Mouse (Mus musculus): Measurements from ENCODE around the gene Taok1.

- TF ChIP-seq ZNF384 (IDR thresholded peaks at IDR 0.05; ENCODE audit: low read depth, low read length) (no peak), HCFC1 (IDR thresholded peaks at IDR 0.05; ENCODE audit: borderline replicate concordance, insufficient read depth, low read length) (no peak), ZC3H11A (IDR thresholded peaks at IDR 0.05; ENCODE audit: borderline replicate concordance, low read depth, low read length) (no peak), CHD2 (IDR thresholded peaks at IDR 0.05; ENCODE audit: low read depth, low read length) (no peak)
These were observed 112.1 kb downstream of the Taok1 start for GRCm38 (mm10) chr11:77495507-77495906.

All from ES-E14 (cell line).